ENCODE assay signal across 27 mouse cellular contexts in the genomic region with DNA sequence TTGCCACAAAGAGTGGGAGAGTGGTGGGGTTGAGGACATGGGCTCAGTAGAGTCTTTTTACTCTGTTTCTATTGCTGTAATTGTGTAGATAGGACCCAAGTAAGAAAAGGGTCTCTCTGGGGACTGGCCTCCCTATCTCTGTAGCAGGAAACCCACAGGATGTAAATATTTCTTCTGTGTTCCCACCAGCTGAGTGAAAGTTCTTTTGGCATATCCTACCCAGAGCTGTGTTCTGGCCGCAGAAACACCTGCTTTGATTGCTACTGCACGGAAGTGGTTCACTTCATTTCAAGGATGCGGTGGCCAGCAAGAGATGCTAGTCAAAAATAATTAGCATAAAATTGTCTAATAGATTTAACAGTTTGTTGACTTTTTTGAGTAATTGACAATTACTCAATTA. TPM values are rescaled to one million over a fixed set of nuclear protein-coding genes. Genes with fewer than 3 reads are reported as not detected.
DNase-seq lines count a peak whose midpoint lies in the region; ATAC-seq and TF ChIP-seq lines count a peak whose summit lies in the region.
"Had no signal": no experiment of that assay in that cellular context is flagged by ENCODE, and none has a peak within 500 bp of the region (broad histone marks: within the 10 kb centered on the region; RNA-seq: fewer than 3 reads in every experiment).

No protein-coding gene starts in this region.

- no peaks in the 10 kb centered on the region for H3K9me3 ChIP-seq in CH12.LX (replicated peaks; ENCODE audit: low read length)
- no peaks in the 10 kb centered on the region for H3K9me3 ChIP-seq in stomach, postnatal 0 days (ENCODE audit: control insufficient read depth, low read length)
- H3K9me3 ChIP-seq: embryonic facial prominence, embryonic 15.5 days; heart, embryonic 12.5 days; hindbrain, embryonic 15.5 days; kidney, embryonic 15.5 days; limb, embryonic 12.5 days; liver, embryonic 13.5 days; lung, embryonic 15.5 days; midbrain, embryonic 12.5 days had no signal

- H3K4me1 ChIP-seq in CH12.LX (ENCODE audit: control insufficient read depth in 1 of 2, insufficient read depth in 2 of 2) = peaks cover 2 to 82% of the 10 kb centered on the region in 2 experiments; a peak in 3 of 4 replicates
- no peaks in the 10 kb centered on the region for H3K4me1 ChIP-seq in stomach, postnatal 0 days (replicated peaks; ENCODE audit: control insufficient read depth, insufficient read depth)
- H3K4me1 ChIP-seq: embryonic facial prominence, embryonic 15.5 days; heart, embryonic 12.5 days; hindbrain, embryonic 15.5 days; kidney, embryonic 15.5 days; limb, embryonic 12.5 days; lung, embryonic 15.5 days; midbrain, embryonic 12.5 days had no signal

- in situ Hi-C loops in CH12.LX (cut with MboI; ENCODE audit: low pct_ligation_motif_present, low pct_unique_long_range_greater_than_20kb, low sequenced_read_pairs) = no loop called here

- no peaks in the 10 kb centered on the region for H3K36me3 ChIP-seq in CH12.LX (replicated peaks in 1 of 2; ENCODE audit: control insufficient read depth in 1 of 2, insufficient read depth in 1 of 2, low read length in 1 of 2)
- no peaks in the 10 kb centered on the region for H3K36me3 ChIP-seq in stomach, postnatal 0 days (ENCODE audit: control insufficient read depth, insufficient read depth, low read length)
- H3K36me3 ChIP-seq: embryonic facial prominence, embryonic 15.5 days; heart, embryonic 12.5 days; hindbrain, embryonic 15.5 days; kidney, embryonic 15.5 days; limb, embryonic 12.5 days; liver, embryonic 13.5 days; lung, embryonic 15.5 days; midbrain, embryonic 12.5 days had no signal

- dilution Hi-C loops in CH12.LX (cut with MboI; ENCODE audit: extremely low pct_ligation_motif_present, extremely low pct_unique_long_range_greater_than_20kb, low sequenced_read_pairs) = no loop called here

- H3K4me2 ChIP-seq in CH12.LX (ENCODE audit: insufficient read depth, low read depth, poor library complexity, severe bottlenecking) = no peak overlapping the region
- no peak overlapping the region for H3K4me2 ChIP-seq in stomach, postnatal 0 days (replicated peaks; ENCODE audit: low read depth)
- H3K4me2 ChIP-seq: embryonic facial prominence, embryonic 15.5 days; heart, embryonic 12.5 days; hindbrain, embryonic 15.5 days; kidney, embryonic 15.5 days; limb, embryonic 12.5 days; liver, embryonic 13.5 days; lung, embryonic 15.5 days; midbrain, embryonic 12.5 days had no signal

- no peaks in the 10 kb centered on the region for H3K79me2 ChIP-seq in CH12.LX (replicated peaks; ENCODE audit: control insufficient read depth, extremely low read depth, insufficient read depth, poor library complexity, severe bottlenecking)

- peak; percentile 53 to 55 for DNase-seq in B cell, adult 2 months
- peak; percentile 60 for DNase-seq in CH12.LX (ENCODE audit: extremely low read depth)
- peak; percentile 76 for DNase-seq in induced T-regulatory cell, adult 2 months (ENCODE audit: low read depth)
- DNase-seq in thymus, postnatal 14 days = peak; percentile 59
- no peak for DNase-seq in retina, postnatal 1 day
- DNase-seq in stomach, postnatal 0 days (ENCODE audit: low spot score) = no peak
- DNase-seq: adrenal gland, postnatal 14 days; cerebellum, adult 11 months; cerebellum, postnatal 25 days; gastrocnemius, postnatal 25 days; heart, postnatal 14 days; kidney, postnatal 4 days; layer of hippocampus, adult 9-11 months; liver, embryonic 13.5 days; right cerebral cortex, postnatal 14 days had no signal

- no peak for TF ChIP-seq RAD21 in CH12.LX (IDR thresholded peaks at IDR 0.05; ENCODE audit: low read depth, low read length)

- TF ChIP-seq EP300 in CH12.LX (IDR thresholded peaks at IDR 0.05; ENCODE audit: low read length) = peak; percentile 53
- TF ChIP-seq EP300 in stomach, postnatal 0 days (optimal IDR thresholded peaks at IDR 0.05) = no peak

- WGBS in stomach, postnatal 0 days = 87% methylated on average over 3 of the region's 3 CpGs

- H3K27ac ChIP-seq in CH12.LX (ENCODE audit: insufficient read depth, low read depth) = no peak overlapping the region
- H3K27ac ChIP-seq in stomach, postnatal 0 days (replicated peaks) = no peak overlapping the region
- H3K27ac ChIP-seq: embryonic facial prominence, embryonic 15.5 days; hindbrain, embryonic 15.5 days; kidney, embryonic 15.5 days; limb, embryonic 12.5 days; liver, embryonic 13.5 days; lung, embryonic 15.5 days; macrophage; midbrain, embryonic 12.5 days had no signal

- H3K9ac ChIP-seq in CH12.LX (ENCODE audit: insufficient read depth, low read depth) = no peak overlapping the region
- no peak overlapping the region for H3K9ac ChIP-seq in stomach, postnatal 0 days (ENCODE audit: low read length)
- H3K9ac ChIP-seq: embryonic facial prominence, embryonic 15.5 days; heart, embryonic 12.5 days; hindbrain, embryonic 15.5 days; kidney, embryonic 15.5 days; limb, embryonic 12.5 days; liver, embryonic 13.5 days; lung, embryonic 15.5 days; midbrain, embryonic 12.5 days had no signal

- no peak for TF ChIP-seq CTCF in CH12.LX (conservative IDR thresholded peaks at IDR 0.05 in 1 of 2, IDR thresholded peaks at IDR 0.05 in 1 of 2; ENCODE audit: low read depth in 2 of 2, low read length in 2 of 2)
- no peak for TF ChIP-seq CTCF in stomach, postnatal 0 days (IDR thresholded peaks at IDR 0.05; ENCODE audit: low read depth)

- no peak overlapping the region for H3K4me3 ChIP-seq in CH12.LX (replicated peaks in 1 of 3; ENCODE audit: low read depth in 2 of 3, low read length in 2 of 3, poor library complexity in 1 of 3)
- no peak overlapping the region for H3K4me3 ChIP-seq in stomach, postnatal 0 days (ENCODE audit: low read depth, low read length)
- H3K4me3 ChIP-seq: embryonic facial prominence, embryonic 15.5 days; heart, embryonic 12.5 days; hindbrain, embryonic 15.5 days; kidney, embryonic 15.5 days; limb, embryonic 12.5 days; liver, embryonic 13.5 days; lung, embryonic 15.5 days; midbrain, embryonic 12.5 days had no signal

- no peak for TF ChIP-seq POLR2A in CH12.LX (IDR thresholded peaks at IDR 0.05; ENCODE audit: low read depth, low read length)

- no peaks in the 10 kb centered on the region for H3K27me3 ChIP-seq in CH12.LX (replicated peaks)
- H3K27me3 ChIP-seq in stomach, postnatal 0 days (ENCODE audit: control insufficient read depth, insufficient read depth, low read length) = no peaks in the 10 kb centered on the region
- H3K27me3 ChIP-seq: embryonic facial prominence, embryonic 15.5 days; heart, embryonic 12.5 days; hindbrain, embryonic 15.5 days; kidney, embryonic 15.5 days; limb, embryonic 12.5 days; liver, embryonic 13.5 days; lung, embryonic 15.5 days; midbrain, embryonic 12.5 days had no signal

- ATAC-seq in stomach, postnatal 0 days (ENCODE audit: low FRiP score, low TSS enrichment) = no peak
- ATAC-seq in monocyte, adult 5-6 weeks (replicated peaks; ENCODE audit: insufficient number of reproducible peaks, low FRiP score, low TSS enrichment, poor library complexity, severe bottlenecking) = no peak
- ATAC-seq: forebrain, embryonic 16.5 days; intestine, postnatal 0 days had no signal

TF ChIP-seq in CH12.LX, 34 proteins besides CTCF, POLR2A, EP300 and RAD21:
- no peak for TF ChIP-seq SIN3A (IDR thresholded peaks at IDR 0.05; ENCODE audit: low read length)
- TF ChIP-seq ETS1 (conservative IDR thresholded peaks at IDR 0.05; ENCODE audit: low read depth, low read length) = peak; percentile 49; the same call in 1 of the 2 replicates
- no peak for TF ChIP-seq NELFE (IDR thresholded peaks at IDR 0.05; ENCODE audit: low read depth, low read length)
- no peak for TF ChIP-seq MEF2A (IDR thresholded peaks at IDR 0.05; ENCODE audit: borderline replicate concordance, low read depth, low read length)
- peak; percentile 17; the same call in 1 of the 2 replicates for TF ChIP-seq TCF12 (IDR thresholded peaks at IDR 0.05; ENCODE audit: low read depth, low read length)
TF ChIP-seq in CH12.LX: peak in this region for 2.

RNA-seq across cellular contexts. Expression of a gene that starts 15.2 kb away (rescaled TPM):
- total RNA-seq in CH12.LX (2012; rRNA removed) (not detected in 2 replicates), CH12.LX (2014; rRNA removed) (not detected in 2 replicates)
- polyA plus RNA-seq in CH12.LX (2012; ENCODE audit: insufficient read length, low read depth) = not detected in 2 replicates
- 0.08 and 0.21 TPM in 2 replicates for polyA plus RNA-seq in stomach, postnatal 0 days (2015; fragmentation: Nextera tagmentation; extraction: Ambion mirVana)
- 238 to 507 TPM (median 268 TPM) in 3 replicates for total RNA-seq in monocyte, adult 5-6 weeks (2017)
- polyA plus RNA-seq: heart, embryonic 12.5 days; limb, embryonic 12.5 days; midbrain, embryonic 12.5 days had no signal

RNA-seq across cellular contexts. Expression of a gene that starts 29.0 kb away (rescaled TPM):
- total RNA-seq in CH12.LX (2012; rRNA removed) (not detected in 2 replicates), CH12.LX (2014; rRNA removed) (not detected in 2 replicates)
- not detected in 2 replicates for polyA plus RNA-seq in CH12.LX (2012; ENCODE audit: insufficient read length, low read depth)
- 0.04 TPM in 2 replicates for polyA plus RNA-seq in stomach, postnatal 0 days (2015; fragmentation: Nextera tagmentation; extraction: Ambion mirVana)
- total RNA-seq in monocyte, adult 5-6 weeks (2017) = 0.57 to 0.85 TPM in 2 of 3 replicates, not detected in the other
- polyA plus RNA-seq: forebrain, embryonic 16.5 days; hindbrain, embryonic 15.5 days; liver, embryonic 13.5 days; macrophage; midbrain, embryonic 12.5 days; neural tube, embryonic 14.5 days had no signal

RNA-seq across cellular contexts. Expression of a gene that starts 38.0 kb away (rescaled TPM):
- not detected in 2 replicates for total RNA-seq in CH12.LX (2012; rRNA removed)
- 0.43 and 0.61 TPM in 2 replicates for total RNA-seq in CH12.LX (2014; rRNA removed)
- polyA plus RNA-seq in CH12.LX (2012; ENCODE audit: insufficient read length, low read depth) = 0.18 and 0.21 TPM in 2 replicates
- polyA plus RNA-seq in stomach, postnatal 0 days (2015; fragmentation: Nextera tagmentation; extraction: Ambion mirVana) = 0.41 and 0.62 TPM in 2 replicates
- 1.6 to 3.5 TPM (median 1.7 TPM) in 3 replicates for total RNA-seq in monocyte, adult 5-6 weeks (2017)
- polyA plus RNA-seq: forebrain, embryonic 16.5 days; heart, embryonic 12.5 days; hindbrain, embryonic 15.5 days; limb, embryonic 12.5 days; midbrain, embryonic 12.5 days; neural tube, embryonic 14.5 days had no signal

Comparison
In these comparisons a context has a peak if more than half of its experiments do, and no peak if none do; other contexts are left out.
1. DNase-seq: peak in B cell, adult 2 months (2 of 2), CH12.LX (single experiment), induced T-regulatory cell, adult 2 months (single experiment) and thymus, postnatal 14 days (single experiment); none in retina, postnatal 1 day (single experiment) and stomach, postnatal 0 days (single experiment).
2. RNA of a gene that starts 15.2 kb away (total RNA-seq): 238 to 507 TPM in monocyte, adult 5-6 weeks; not detected in CH12.LX; every median in the first group is over 100 times any median in the second.